Mouse (Mus musculus) kidney, embryonic 16.5 days (tissue): Measurements from ENCODE around the gene Slc13a1. TPM values are rescaled to one million over a fixed set of nuclear protein-coding genes. Genes with fewer than 3 reads are reported as not detected.
"Not testable (repeated sequence)": the region's sequence is repeated elsewhere in the genome, so short reads cannot be mapped to it uniquely, and the experiment has no call there.

Source experiments
- ATAC-seq: fragments of 200-750 bp; cut with Nextera tagmentation; 2 replicates; pipeline ENCODE4 v1.8.0; 2017; ENCODE audit warnings: moderate TSS enrichment; ENCODE audit not compliant: low FRiP score, low TSS enrichment
- H3K27ac ChIP-seq: fragments of 300-500 bp; sonication (generic); 2 replicates; pipeline ENCODE4 v1.5.1; 2014; ENCODE audit warnings: low read length
- H3K27me3 ChIP-seq: fragments of 300-500 bp; sonication (generic); 2 replicates; pipeline ENCODE4 v1.6.1; 2014; ENCODE audit warnings: low read length, control low read depth, mixed read lengths; ENCODE audit not compliant: insufficient read depth
- H3K36me3 ChIP-seq: fragments of 300-500 bp; sonication (generic); 2 replicates; pipeline ENCODE4 v1.6.1; 2014; ENCODE audit warnings: low read length, control low read depth, mixed read lengths; ENCODE audit not compliant: insufficient read depth
- H3K4me1 ChIP-seq: fragments of 300-500 bp; sonication (generic); 2 replicates; pipeline ENCODE4 v1.6.1; 2014; ENCODE audit warnings: low read length, control low read depth, mixed read lengths; ENCODE audit not compliant: insufficient read depth
- H3K4me2 ChIP-seq: fragments of 300-500 bp; sonication (generic); replicated peaks from 2 replicates; pipeline ENCODE4 v1.6.1; 2014; ENCODE audit warnings: low read depth, low read length
- H3K4me3 ChIP-seq: fragments of 300-500 bp; sonication (generic); 2 replicates; pipeline ENCODE4 v1.5.1; 2014; ENCODE audit warnings: mild to moderate bottlenecking, low read length
- H3K9ac ChIP-seq: fragments of 300-500 bp; sonication (generic); replicated peaks from 2 replicates; pipeline ENCODE4 v1.6.1; 2014; ENCODE audit warnings: low read length
- H3K9me3 ChIP-seq: fragments of 300-500 bp; sonication (generic); 2 replicates; pipeline ENCODE4 v1.6.1; 2016; ENCODE audit warnings: low read length, control low read depth
- WGBS: fragments of 180-500 bp; shearing (Covaris S2); extraction: QIAGEN DNeasy Blood & Tissue Kit; methylation state at CpG from one replicate; pipeline ENCODE4 v1.1.7; 2014; 5-methylcytosine and 5-hydroxymethylcytosine counted together
- polyA plus RNA-seq: library from polyadenylated mRNA; unstranded; fragments of >200 nt; fragmentation: Nextera tagmentation; extraction: Ambion mirVana; gene quantifications from 2 replicates; pipeline ENCODE4 v1.2.1, GENCODE M21; 2015

Gene Slc13a1
- polyA plus RNA-seq: 5.1 and 6.0 TPM in 2 replicates

DNA sequence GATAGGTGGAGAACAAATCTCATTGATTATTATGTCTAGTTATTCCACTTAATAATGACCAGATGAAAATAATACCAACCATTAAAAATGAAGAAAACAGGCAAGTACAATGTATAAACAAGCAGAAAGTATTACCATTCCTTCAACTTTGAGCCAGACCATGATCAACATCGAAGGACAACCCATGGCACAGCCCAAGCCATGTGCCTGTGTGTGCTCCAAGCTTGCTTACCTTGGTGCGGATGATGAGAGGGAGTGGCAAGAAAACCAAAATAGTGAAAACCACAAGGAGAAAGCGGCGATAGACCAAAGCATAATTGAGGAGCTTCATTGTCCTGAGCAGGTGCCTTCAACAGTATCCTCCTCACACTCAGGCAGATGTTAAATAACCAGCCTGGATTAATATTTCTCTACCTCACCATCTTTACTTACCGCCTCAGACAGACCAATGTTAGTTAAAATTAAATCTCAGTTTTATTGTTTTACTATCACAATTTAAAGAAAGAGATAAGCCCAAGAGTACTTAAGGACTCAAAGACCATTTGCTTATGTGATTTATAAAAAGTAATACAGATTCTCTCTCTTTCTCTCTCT, at the start of gene Slc13a1:
Slc13a1 (minus strand) TSS at position 359 of the 594 bp plus-strand sequence.
- no peak within 1 kb of the TSS for H3K27ac ChIP-seq
- 85% methylated on average over 5 of the region's 5 CpGs for WGBS
- H3K4me1 ChIP-seq: no peaks in the 10 kb centered on the region
- no peaks in the 10 kb centered on the region for H3K36me3 ChIP-seq
- H3K9ac ChIP-seq: no peak within 1 kb of the TSS
- H3K4me3 ChIP-seq: no peak within 1 kb of the TSS
- H3K9me3 ChIP-seq: no peaks in the 10 kb centered on the region
- no peaks in the 10 kb centered on the region for H3K27me3 ChIP-seq
- ATAC-seq: no peak
- no peak within 1 kb of the TSS for H3K4me2 ChIP-seq

DNA sequence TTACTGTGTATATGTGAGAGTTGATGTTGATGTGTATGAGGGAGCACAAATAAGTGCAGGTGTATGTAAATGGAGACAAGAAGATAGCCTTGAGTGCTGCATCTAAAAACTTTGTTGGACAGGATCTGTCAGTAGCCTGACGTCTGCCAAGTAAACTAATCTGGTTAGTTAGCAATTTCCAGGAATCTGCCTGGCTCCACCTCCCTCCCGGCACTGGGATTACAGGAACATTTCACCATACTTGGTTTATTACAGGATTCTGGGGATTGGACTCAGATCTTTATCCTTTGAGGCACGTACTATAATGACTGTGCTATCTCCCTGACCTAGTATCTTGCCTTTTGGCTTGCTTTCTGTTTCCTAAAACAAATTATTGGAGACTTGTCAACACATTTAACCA, 40.0 kb upstream of the Slc13a1 start:
- no peaks in the 10 kb centered on the region for H3K4me1 ChIP-seq
- H3K4me2 ChIP-seq: no peak overlapping the region
- H3K9me3 ChIP-seq: no peaks in the 10 kb centered on the region
- no peaks in the 10 kb centered on the region for H3K36me3 ChIP-seq
- no peak overlapping the region for H3K4me3 ChIP-seq
- no peak overlapping the region for H3K27ac ChIP-seq
- 80% methylated on average over 3 of the region's 3 CpGs for WGBS
- no peaks in the 10 kb centered on the region for H3K27me3 ChIP-seq
- H3K9ac ChIP-seq: no peak overlapping the region
- ATAC-seq: no peak

GRCm38 (mm10) chr6:24202226-24202625, 34.3 kb upstream of the Slc13a1 start:
- H3K36me3 ChIP-seq: no peaks in the 10 kb centered on the region
- no peak overlapping the region for H3K4me3 ChIP-seq
- no peak overlapping the region for H3K4me2 ChIP-seq
- H3K9ac ChIP-seq: no peak overlapping the region
- H3K27ac ChIP-seq: no peak overlapping the region
- WGBS: 87% methylated on average over 6 of the region's 6 CpGs
- no peak for ATAC-seq
- H3K27me3 ChIP-seq: no peaks in the 10 kb centered on the region
- H3K4me1 ChIP-seq: no peaks in the 10 kb centered on the region
- no peaks in the 10 kb centered on the region for H3K9me3 ChIP-seq

- no peak overlapping the region for H3K4me2 ChIP-seq
- 33% methylated on average over 12 of the region's 12 CpGs for WGBS
- H3K9ac ChIP-seq: no peak overlapping the region
- no peaks in the 10 kb centered on the region for H3K9me3 ChIP-seq
- no peaks in the 10 kb centered on the region for H3K4me1 ChIP-seq
- ATAC-seq: no peak
- H3K36me3 ChIP-seq: no peaks in the 10 kb centered on the region
- no peaks in the 10 kb centered on the region for H3K27me3 ChIP-seq
- H3K27ac ChIP-seq: no peak overlapping the region
- no peak overlapping the region for H3K4me3 ChIP-seq
These were observed 33.0 kb upstream of the Slc13a1 start for GRCm38 (mm10) chr6:24200644-24201484.

DNA sequence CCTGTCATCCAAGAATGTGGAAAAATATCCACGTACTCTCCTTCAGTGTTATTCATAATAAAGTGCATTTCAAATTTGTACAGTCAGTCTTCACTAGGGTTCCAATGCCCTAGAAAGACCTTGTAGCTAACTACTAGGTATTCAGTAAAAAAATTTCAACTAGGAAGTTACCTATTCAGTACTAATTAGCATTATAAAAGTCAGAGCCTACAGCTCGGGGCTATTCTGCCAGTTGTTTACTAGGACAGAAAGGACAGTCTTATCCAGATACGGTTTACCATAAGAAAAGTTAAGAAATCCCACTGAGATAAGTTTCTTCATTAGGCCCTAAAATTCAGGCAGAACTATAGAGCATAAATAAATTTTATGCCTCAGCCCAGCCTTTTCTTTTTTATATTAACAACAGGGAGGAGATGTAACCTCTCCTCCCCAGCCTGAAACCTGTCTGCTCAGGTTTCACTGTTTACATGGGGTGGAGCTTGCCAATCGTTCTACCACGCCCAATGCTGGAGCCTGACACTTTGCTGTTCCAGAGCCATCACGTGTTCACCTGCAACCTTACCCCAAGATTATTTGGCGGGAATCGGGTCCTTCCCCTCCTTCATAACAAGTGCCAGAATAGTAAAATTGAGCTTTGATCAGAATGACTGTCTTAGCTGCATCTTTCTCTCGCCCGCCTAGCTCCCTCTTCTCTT, 29.8 kb upstream of the Slc13a1 start:
- not testable (repeated sequence) for H3K4me3 ChIP-seq, H3K4me2 ChIP-seq, H3K9me3 ChIP-seq, ATAC-seq, H3K4me1 ChIP-seq, H3K27ac ChIP-seq, H3K27me3 ChIP-seq, H3K9ac ChIP-seq, H3K36me3 ChIP-seq
- 65% methylated on average over 10 of the region's 10 CpGs for WGBS

- not testable (repeated sequence) for H3K4me3 ChIP-seq, H3K9ac ChIP-seq, H3K27me3 ChIP-seq, H3K4me2 ChIP-seq, H3K27ac ChIP-seq, H3K9me3 ChIP-seq, ATAC-seq, H3K36me3 ChIP-seq, H3K4me1 ChIP-seq
- WGBS: 58% methylated on average over 5 of the region's 5 CpGs
These were observed 28.5 kb upstream of the Slc13a1 start for GRCm38 (mm10) chr6:24196406-24196805.

DNA sequence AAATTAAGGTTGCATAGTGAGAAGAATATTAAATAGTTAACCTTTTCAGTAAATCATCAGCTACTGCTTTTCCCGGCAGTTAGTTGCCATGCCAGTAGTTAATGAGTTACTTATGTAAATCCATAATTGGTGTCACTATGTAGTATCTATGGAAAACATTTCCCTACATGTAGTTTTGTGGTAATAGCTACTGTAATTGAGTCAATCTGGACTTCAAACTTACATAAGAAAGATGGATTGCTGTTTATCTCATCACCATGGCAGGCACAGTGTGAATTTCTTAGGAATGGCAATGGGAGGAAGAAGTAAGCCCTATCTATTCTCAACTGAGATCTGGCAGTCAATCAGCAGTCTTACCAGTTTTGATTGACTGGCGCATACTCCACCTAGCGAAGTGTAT, 15.5 kb upstream of the Slc13a1 start:
- no peak overlapping the region for H3K4me3 ChIP-seq
- no peak overlapping the region for H3K9ac ChIP-seq
- WGBS: 81% methylated on average over 3 of the region's 3 CpGs
- no peaks in the 10 kb centered on the region for H3K9me3 ChIP-seq
- no peaks in the 10 kb centered on the region for H3K27me3 ChIP-seq
- no peaks in the 10 kb centered on the region for H3K36me3 ChIP-seq
- H3K27ac ChIP-seq: no peak overlapping the region
- no peaks in the 10 kb centered on the region for H3K4me1 ChIP-seq
- ATAC-seq: 0 out of 2 replicates have a peak, but pooled peaks have one; percentile 51
- H3K4me2 ChIP-seq: no peak overlapping the region

DNA sequence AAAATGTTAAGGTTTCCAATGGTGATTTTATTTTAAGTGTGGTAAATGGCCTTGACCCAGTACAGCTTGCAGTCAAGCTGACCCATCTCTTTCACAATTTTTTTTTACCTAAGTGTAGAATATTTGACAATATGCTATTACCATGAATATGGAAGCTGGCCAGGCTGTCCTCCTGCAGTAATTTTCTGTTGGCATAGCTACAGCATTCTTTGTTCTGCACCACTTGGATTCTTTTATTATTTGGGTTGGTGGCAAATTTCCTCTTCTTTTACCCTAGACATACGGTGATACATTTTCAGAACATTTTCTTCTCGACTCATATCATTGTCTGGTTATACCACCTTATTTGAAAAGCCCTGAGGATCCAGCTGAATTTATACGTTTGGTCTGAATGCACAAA, 7.5 kb upstream of the Slc13a1 start:
- no peaks in the 10 kb centered on the region for H3K9me3 ChIP-seq
- no peaks in the 10 kb centered on the region for H3K36me3 ChIP-seq
- H3K27ac ChIP-seq: no peak overlapping the region
- H3K4me2 ChIP-seq: no peak overlapping the region
- no peak overlapping the region for H3K9ac ChIP-seq
- H3K4me3 ChIP-seq: no peak overlapping the region
- 79% methylated on average over 3 of the region's 3 CpGs for WGBS
- no peak for ATAC-seq
- no peaks in the 10 kb centered on the region for H3K27me3 ChIP-seq
- H3K4me1 ChIP-seq: no peaks in the 10 kb centered on the region

DNA sequence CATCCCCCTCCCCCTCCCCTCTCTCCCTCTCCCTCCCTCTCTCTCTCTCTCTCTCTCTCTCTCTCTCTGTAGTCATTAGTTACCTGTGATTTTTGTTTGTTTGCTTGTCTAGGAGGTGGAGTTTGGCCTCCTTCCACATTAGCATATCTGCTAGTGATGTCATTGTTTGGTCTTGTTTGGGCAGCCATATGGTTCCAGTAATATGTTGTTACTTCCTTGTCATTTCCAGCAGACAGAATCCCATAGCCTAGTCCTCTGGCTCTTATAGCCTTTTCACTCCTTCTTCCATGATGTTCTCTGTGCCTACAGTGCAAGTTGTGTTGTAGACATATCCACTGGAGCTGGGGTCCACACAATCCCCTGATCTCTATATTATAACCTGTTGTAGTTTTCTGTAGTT, 6.1 kb upstream of the Slc13a1 start:
- H3K27me3 ChIP-seq: no peaks in the 10 kb centered on the region
- no peak overlapping the region for H3K9ac ChIP-seq
- no peak overlapping the region for H3K4me3 ChIP-seq
- no peak for ATAC-seq
- no peaks in the 10 kb centered on the region for H3K36me3 ChIP-seq
- H3K4me1 ChIP-seq: no peaks in the 10 kb centered on the region
- no peaks in the 10 kb centered on the region for H3K9me3 ChIP-seq
- no peak overlapping the region for H3K4me2 ChIP-seq
- H3K27ac ChIP-seq: no peak overlapping the region

GRCm38 (mm10) chr6:24172736-24173135, 4.8 kb upstream of the Slc13a1 start:
- no peak overlapping the region for H3K4me3 ChIP-seq
- no peaks in the 10 kb centered on the region for H3K27me3 ChIP-seq
- no peak overlapping the region for H3K9ac ChIP-seq
- ATAC-seq: peak; percentile 89
- H3K4me2 ChIP-seq: no peak overlapping the region
- WGBS: 57% methylated on average over 2 of the region's 2 CpGs
- no peak overlapping the region for H3K27ac ChIP-seq
- no peaks in the 10 kb centered on the region for H3K9me3 ChIP-seq
- H3K36me3 ChIP-seq: no peaks in the 10 kb centered on the region
- no peaks in the 10 kb centered on the region for H3K4me1 ChIP-seq
